Mouse (Mus musculus) naive thymus-derived CD4-positive, alpha-beta T cell, adult 2 months (primary cell): Measurements from ENCODE around the gene Tvp23a.

Experiments
- DNase-seq: peaks from one replicate; pipeline ENCODE4 v3.0.0-alpha.2; 2011; ENCODE audit warnings: low read depth

Tvp23a gene

GRCm38 (mm10) chr16:10447264-10447594 is at the start of gene Tvp23a:
TSS of gene Tvp23a (minus strand) at chr16:10447362.
- no peak for DNase-seq

- no peak for DNase-seq
These were observed 48.7 kb upstream of the Tvp23a start for GRCm38 (mm10) chr16:10495824-10496298.

DNA sequence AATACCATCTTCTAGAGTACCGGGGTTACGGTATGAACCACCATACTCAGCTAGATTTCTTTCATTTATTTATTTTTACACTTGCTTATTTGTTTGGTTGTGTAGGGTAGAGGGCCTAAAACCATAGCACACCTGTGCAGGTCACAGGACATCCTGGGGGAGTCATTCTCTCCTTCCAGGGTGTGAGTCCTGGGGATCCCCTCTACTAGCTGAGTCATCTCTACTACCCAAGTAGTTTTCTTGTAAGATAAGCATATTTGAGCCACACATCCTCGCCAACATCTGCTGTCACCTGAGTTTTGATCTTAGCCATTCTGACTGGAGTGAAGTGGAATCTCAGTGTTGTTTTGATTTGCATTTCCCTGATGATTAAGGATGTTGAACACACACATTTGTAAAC is 45.4 kb upstream of the Tvp23a start:
- DNase-seq: no peak

- no peak for DNase-seq
These were observed 44.6 kb upstream of the Tvp23a start for GRCm38 (mm10) chr16:10491716-10492115.

- no peak for DNase-seq
These were observed 43.5 kb upstream of the Tvp23a start for GRCm38 (mm10) chr16:10490503-10491150.

DNA sequence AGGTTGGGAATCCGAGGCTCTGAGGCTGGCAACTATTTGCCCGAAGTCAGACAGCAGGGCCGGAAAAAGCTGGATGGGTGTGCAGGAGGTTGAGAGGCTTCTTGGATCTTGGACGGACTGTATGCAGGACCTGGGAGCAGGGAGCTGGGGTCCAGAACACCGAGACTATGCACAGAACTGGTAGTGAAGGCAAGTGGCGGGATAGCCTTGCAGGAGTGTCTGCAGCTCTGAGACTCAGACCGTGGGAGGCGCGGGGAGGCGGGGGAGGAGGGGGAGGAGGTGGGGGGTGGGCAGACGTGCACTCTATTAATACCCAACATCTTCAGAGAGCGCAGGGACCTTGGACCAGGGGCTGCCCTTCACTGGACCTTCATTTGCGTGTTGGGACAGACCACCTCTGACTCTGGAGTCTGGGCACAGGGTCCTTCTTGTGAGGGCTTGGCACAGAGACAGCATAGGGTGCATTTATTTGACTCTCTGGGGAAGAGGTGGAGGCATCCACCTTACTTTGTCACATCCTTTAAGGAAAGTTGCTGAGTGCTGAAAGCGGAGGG is 42.8 kb upstream of the Tvp23a start:
- no peak for DNase-seq

GRCm38 (mm10) chr16:10489483-10489882 is 42.3 kb upstream of the Tvp23a start:
- no peak for DNase-seq

DNA sequence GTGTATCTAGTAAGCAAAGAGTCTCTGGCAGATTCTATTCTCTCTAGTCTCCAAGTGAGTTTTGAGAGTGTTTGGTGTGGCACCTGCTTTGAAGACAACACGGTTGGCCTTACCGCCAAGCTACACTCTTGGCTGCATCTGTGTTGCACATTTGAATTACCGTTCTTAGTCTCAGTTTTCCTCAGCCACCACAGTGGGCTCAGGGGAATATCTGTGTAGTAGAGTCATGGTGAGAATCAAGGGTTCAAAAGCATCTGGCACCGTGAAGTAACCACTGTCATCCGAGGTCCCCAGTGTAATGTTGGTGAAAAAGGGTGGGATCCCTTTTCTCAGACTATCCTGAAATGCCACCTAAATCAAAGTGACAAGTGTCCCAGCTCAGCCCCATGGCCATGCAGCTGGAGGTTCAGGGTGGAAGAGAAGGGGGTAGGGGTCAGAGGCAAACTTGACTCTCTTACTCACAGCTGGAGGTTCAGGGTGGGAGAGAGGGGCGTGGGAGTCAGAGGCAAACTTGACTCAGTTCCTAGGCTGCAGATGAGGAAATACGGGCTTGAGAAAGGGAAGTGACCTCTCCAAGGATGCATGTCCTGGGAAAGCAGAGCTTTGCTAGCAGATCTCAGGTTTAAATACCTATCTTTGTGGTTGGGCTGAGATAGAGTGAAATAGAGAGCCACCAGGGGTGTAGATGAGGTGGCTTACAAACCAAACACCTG is 41.8 kb upstream of the Tvp23a start:
- DNase-seq: no peak

DNA sequence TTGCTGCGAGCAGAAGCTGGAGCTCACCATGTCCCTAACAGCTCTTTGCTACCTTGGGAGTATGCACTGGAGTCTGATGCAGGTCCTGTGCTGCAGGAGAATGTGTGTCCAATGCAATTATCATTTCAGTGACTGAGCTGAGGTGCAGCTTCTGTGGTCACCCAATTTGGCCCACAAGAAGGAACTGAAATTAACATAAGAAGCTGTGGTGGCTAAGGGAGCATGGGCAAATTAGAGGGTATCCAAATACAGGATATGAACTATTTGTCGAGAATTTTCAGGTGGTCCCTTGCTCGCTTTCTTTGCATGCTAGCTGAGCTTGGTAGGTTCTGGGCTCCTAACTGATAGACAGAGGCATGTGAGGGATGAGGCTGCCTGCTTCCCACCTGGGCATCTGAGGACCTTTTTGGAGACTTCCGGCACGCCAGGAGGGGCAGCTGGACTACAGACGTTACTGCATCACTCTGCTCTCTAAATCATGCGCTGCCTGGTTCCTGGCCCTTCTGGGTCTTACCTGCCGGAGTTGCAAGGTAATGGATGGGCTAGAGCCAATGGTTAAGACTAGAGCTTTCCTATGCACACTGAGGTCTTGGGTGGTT is 40.8 kb upstream of the Tvp23a start:
- DNase-seq: no peak

DNA sequence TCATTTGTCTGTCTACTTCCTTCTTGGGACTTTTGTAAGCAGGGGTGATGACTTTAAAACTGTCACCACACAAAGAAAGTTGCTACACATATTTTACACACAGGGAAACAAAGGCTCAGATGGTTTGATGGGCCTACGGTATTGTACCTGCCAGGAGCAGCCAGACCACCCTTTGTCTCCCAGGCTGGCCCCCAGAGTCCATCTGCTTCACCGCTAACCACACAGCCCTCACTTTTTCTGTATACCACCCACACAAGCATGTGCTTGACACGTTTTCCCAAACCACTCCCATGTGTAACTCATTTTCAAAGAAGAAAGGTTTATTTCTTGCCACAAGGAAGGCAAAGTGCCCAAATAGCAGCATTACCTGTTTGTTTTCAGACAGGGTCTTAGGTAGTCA is 39.8 kb upstream of the Tvp23a start:
- no peak for DNase-seq

- DNase-seq: no peak
These were observed 35.2 kb upstream of the Tvp23a start for GRCm38 (mm10) chr16:10482343-10482742.

DNA sequence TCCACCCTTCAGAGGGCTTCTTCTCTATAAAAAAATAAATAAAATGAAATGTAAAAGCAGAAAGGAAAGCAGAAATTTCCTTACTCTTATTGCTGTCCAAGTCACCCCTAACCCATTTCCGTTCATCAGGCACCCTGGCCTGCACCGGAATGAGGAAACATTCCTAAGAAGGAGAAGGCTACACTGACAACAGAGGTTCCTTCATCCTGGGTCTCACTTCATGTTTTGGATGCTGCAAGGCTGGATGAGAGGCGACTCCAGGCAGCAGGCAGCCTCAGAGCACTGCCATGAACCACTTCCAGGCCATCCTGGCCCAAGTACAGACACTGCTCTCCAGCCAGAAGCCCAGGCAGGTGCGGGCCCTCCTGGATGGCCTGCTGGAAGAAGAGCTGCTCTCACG is 32.7 kb upstream of the Tvp23a start, which contains the start of gene Ciita:
Ciita (plus strand) TSS at position 203 of the 400 bp plus-strand sequence.
- no peak for DNase-seq

DNA sequence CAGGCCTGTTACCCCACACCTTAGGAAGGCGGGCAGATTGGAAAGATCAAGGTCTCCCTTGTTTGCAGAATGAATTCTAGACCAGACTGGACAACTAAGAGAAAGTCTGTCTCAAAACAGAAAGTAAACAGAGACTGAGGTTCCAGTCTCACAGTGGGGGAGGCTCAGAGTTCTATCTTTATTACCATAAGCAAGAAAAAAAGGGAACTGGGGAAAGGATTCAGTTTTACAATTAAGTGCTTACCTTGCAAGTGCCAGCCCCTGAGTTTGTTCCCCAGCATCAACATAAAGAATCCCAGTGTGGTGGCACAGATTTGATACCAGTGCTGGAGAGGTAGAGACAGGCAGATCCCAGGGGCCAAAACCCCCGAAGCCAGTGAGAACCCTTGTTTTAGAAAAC is 28.8 kb upstream of the Tvp23a start:
- DNase-seq: no peak

DNA sequence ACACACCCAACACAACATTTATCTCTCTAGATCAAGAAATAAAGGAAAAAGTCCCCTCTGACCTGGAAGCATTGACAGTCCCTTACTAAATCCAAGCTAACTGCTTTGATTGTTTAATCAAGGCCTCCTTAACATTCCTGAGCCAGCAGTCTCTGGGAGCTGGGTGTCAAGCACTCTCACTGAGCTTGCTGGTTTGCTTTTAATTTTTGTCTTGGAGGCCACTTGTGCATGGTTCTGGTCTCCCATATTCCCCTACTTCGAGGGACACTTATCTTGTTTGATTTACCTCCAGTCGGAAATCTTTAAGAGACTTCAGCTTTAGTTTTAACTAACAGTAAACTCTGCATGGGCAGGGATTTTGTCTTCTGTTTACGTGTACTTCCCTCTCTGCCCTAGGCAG is 27.8 kb upstream of the Tvp23a start:
- no peak for DNase-seq

DNA sequence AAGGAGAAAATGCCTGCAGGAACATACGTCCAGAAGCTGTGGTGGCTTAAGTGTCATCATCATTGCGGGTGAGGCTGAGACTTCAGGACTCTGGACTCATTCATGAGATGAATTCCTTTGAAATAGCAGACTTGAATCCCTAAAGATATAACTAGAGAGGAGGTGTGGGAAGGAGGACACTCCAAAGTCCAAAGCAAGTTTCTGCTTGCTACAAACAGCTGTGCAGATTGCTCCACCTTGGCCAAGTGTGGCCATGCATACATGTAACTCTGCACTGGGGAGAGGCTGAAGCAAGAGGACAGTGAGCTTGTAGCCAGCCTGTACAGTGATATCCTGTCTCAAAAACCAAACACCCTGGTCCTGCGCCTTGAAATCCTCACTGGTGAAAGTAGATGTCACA is 24.8 kb upstream of the Tvp23a start:
- DNase-seq: no peak

DNA sequence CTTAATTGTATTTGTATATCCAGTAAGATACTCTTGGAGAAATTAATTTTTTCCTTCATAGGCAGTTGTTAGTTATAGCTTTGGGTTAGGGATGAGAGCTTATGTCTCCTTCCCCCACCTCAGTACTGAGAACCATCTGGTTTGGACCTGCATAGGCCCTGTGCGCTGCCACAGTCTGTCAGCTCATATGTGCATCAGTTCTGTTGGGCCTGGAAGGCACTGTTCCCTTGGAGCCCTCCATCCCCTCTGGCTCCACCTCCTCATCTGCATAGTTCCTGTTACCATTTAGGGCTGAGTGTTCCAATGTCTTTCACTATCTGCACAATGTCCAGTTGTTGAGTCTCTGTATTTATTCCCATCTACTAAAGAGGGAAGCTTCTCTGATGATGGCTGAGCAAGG is 21.0 kb upstream of the Tvp23a start:
- no peak for DNase-seq

GRCm38 (mm10) chr16:10467391-10468107 is 20.4 kb upstream of the Tvp23a start:
- no peak for DNase-seq

- DNase-seq: no peak
These were observed 18.0 kb upstream of the Tvp23a start for GRCm38 (mm10) chr16:10465011-10465681.

GRCm38 (mm10) chr16:10461178-10461577 is 14.0 kb upstream of the Tvp23a start:
- no peak for DNase-seq

- DNase-seq: no peak
These were observed 13.0 kb upstream of the Tvp23a start for GRCm38 (mm10) chr16:10460188-10460587.

- DNase-seq: no peak
These were observed 7.4 kb upstream of the Tvp23a start for GRCm38 (mm10) chr16:10454583-10454974.
